Mouse (Mus musculus) stomach, postnatal 0 days (tissue): ENCODE measurements around the gene Cd8a.

ENCODE experiments used
- CTCF ChIP-seq: IDR thresholded peaks from 2 replicates; pipeline ENCODE4 v1.5.1; 2016; ENCODE audit warnings: antibody characterized with exemption, low read depth, mild to moderate bottlenecking, moderate library complexity
- EP300 ChIP-seq: optimal IDR thresholded peaks from 2 replicates; pipeline ENCODE3; 2016; ENCODE audit warnings: antibody characterized with exemption

GRCm38 (mm10) chr6:71376711-71377110, 3.5 kb downstream of the Cd8a start:
- no peak for TF ChIP-seq CTCF
- no peak for TF ChIP-seq EP300
